Mouse (Mus musculus): ENCODE results near the gene Anks1b. TPM values are rescaled to one million over a fixed set of nuclear protein-coding genes. Genes with fewer than 3 reads are reported as not detected.
A peak's percentile ranks its signal among the peaks of the same experiment; 100 is the strongest.

Gene Anks1b
- polyA plus RNA-seq, 1 experiment from 2014 or later = 23.6 TPM

GRCm38 (mm10) chr10:90674362-90674761 lies 801.1 kb downstream of the Anks1b start:
- WGBS = 90% methylated on average over 10 of the region's 10 CpGs

GRCm38 (mm10) chr10:90677421-90677820 lies 804.1 kb downstream of the Anks1b start:
- Histone ChIP-seq H3K27ac (no peak overlapping the region), H3K27me3 (no peaks in the 10 kb centered on the region), H3K4me1 (no peaks in the 10 kb centered on the region), H3K4me3 (replicated peaks) (no peak overlapping the region), H3K9me3 (no peaks in the 10 kb centered on the region), H3K36me3 (replicated peaks) (no peaks in the 10 kb centered on the region), H3K9ac (no peak overlapping the region), H3K4me2 (no peak overlapping the region)
- WGBS = 78% methylated on average over 3 of the region's 3 CpGs
- ATAC-seq (ENCODE audit: low FRiP score) = no peak

More at GRCm38 (mm10) chr10:90674362-90674761, 801.1 kb downstream of the Anks1b start:
- Histone ChIP-seq H3K27me3 (no peaks in the 10 kb centered on the region), H3K9me3 (no peaks in the 10 kb centered on the region), H3K9ac (no peak overlapping the region), H3K4me2 (no peak overlapping the region), H3K4me3 (replicated peaks) (no peak overlapping the region), H3K36me3 (replicated peaks) (no peaks in the 10 kb centered on the region), H3K4me1 (no peaks in the 10 kb centered on the region), H3K27ac (no peak overlapping the region)
- no peak for ATAC-seq (ENCODE audit: low FRiP score)

- Histone ChIP-seq H3K27ac (no peak overlapping the region), H3K27me3 (no peaks in the 10 kb centered on the region), H3K4me1 (no peaks in the 10 kb centered on the region), H3K9ac (no peak overlapping the region), H3K4me2 (no peak overlapping the region), H3K9me3 (no peaks in the 10 kb centered on the region), H3K36me3 (replicated peaks) (no peaks in the 10 kb centered on the region), H3K4me3 (replicated peaks) (no peak overlapping the region)
- no peak for ATAC-seq (ENCODE audit: low FRiP score)
- 87% methylated on average over 10 of the region's 10 CpGs for WGBS
These were observed 806.6 kb downstream of the Anks1b start for GRCm38 (mm10) chr10:90679713-90680470.

- Histone ChIP-seq H3K4me3 (replicated peaks) (no peak overlapping the region), H3K4me1 (no peaks in the 10 kb centered on the region), H3K27ac (no peak overlapping the region), H3K4me2 (no peak overlapping the region), H3K27me3 (no peaks in the 10 kb centered on the region), H3K9me3 (no peaks in the 10 kb centered on the region), H3K36me3 (replicated peaks) (no peaks in the 10 kb centered on the region), H3K9ac (no peak overlapping the region)
- 59% methylated on average over 3 of the region's 3 CpGs for WGBS
- no peak for ATAC-seq (ENCODE audit: low FRiP score)
These were observed 810.5 kb downstream of the Anks1b start for GRCm38 (mm10) chr10:90683813-90684212.

GRCm38 (mm10) chr10:90685367-90685766 lies 812.1 kb downstream of the Anks1b start:
- no peak for ATAC-seq (ENCODE audit: low FRiP score)
- Histone ChIP-seq H3K36me3 (replicated peaks) (no peaks in the 10 kb centered on the region), H3K4me2 (no peak overlapping the region), H3K27ac (no peak overlapping the region), H3K9me3 (no peaks in the 10 kb centered on the region), H3K4me1 (no peaks in the 10 kb centered on the region), H3K9ac (no peak overlapping the region), H3K4me3 (replicated peaks) (no peak overlapping the region), H3K27me3 (no peaks in the 10 kb centered on the region)
- WGBS = 87% methylated on average over 4 of the region's 4 CpGs

GRCm38 (mm10) chr10:90688153-90688552 lies 814.8 kb downstream of the Anks1b start:
- Histone ChIP-seq H3K4me1 (no peaks in the 10 kb centered on the region), H3K9me3 (no peaks in the 10 kb centered on the region)
- 97% methylated on average over 5 of the region's 5 CpGs for WGBS

GRCm38 (mm10) chr10:90688696-90689252 lies 815.5 kb downstream of the Anks1b start:
- Histone ChIP-seq H3K27ac (no peak overlapping the region), H3K9me3 (no peaks in the 10 kb centered on the region)
- WGBS = 84% methylated on average over 13 of the region's 13 CpGs

More at GRCm38 (mm10) chr10:90688153-90688552, 814.8 kb downstream of the Anks1b start:
- Histone ChIP-seq H3K27me3 (no peaks in the 10 kb centered on the region), H3K27ac (no peak overlapping the region), H3K36me3 (replicated peaks) (no peaks in the 10 kb centered on the region), H3K4me3 (replicated peaks) (no peak overlapping the region), H3K4me2 (no peak overlapping the region), H3K9ac (no peak overlapping the region)
- ATAC-seq (ENCODE audit: low FRiP score) = no peak

GRCm38 (mm10) chr10:90689854-90690513 lies 816.7 kb downstream of the Anks1b start:
- Histone ChIP-seq H3K9ac (no peak overlapping the region), H3K4me1 (no peaks in the 10 kb centered on the region), H3K27ac (no peak overlapping the region), H3K9me3 (no peaks in the 10 kb centered on the region), H3K4me3 (replicated peaks) (no peak overlapping the region), H3K36me3 (replicated peaks) (no peaks in the 10 kb centered on the region), H3K4me2 (no peak overlapping the region), H3K27me3 (no peaks in the 10 kb centered on the region)
- peak; percentile 69; the same call in 1 of the 2 replicates for ATAC-seq (ENCODE audit: low FRiP score)
- 56% methylated on average over 11 of the region's 11 CpGs for WGBS

More at GRCm38 (mm10) chr10:90688696-90689252, 815.5 kb downstream of the Anks1b start:
- Histone ChIP-seq H3K4me1 (no peaks in the 10 kb centered on the region), H3K27me3 (no peaks in the 10 kb centered on the region), H3K4me2 (no peak overlapping the region), H3K36me3 (replicated peaks) (no peaks in the 10 kb centered on the region), H3K4me3 (replicated peaks) (no peak overlapping the region), H3K9ac (no peak overlapping the region)
- no peak for ATAC-seq (ENCODE audit: low FRiP score)

- no peak overlapping the region for H3K4me3 ChIP-seq (replicated peaks)
- 90% methylated on average over 5 of the region's 5 CpGs for WGBS
- no peaks in the 10 kb centered on the region for H3K27me3 ChIP-seq
- ATAC-seq (ENCODE audit: low FRiP score) = no peak
- H3K27ac ChIP-seq = no peak overlapping the region
- 0 out of 2 replicates have a peak, but pooled peaks cover 9% of the 10 kb centered on the region for H3K4me1 ChIP-seq
- H3K4me2 ChIP-seq = no peak overlapping the region
- H3K36me3 ChIP-seq (replicated peaks) = no peaks in the 10 kb centered on the region
- H3K9ac ChIP-seq = no peak overlapping the region
- H3K9me3 ChIP-seq = no peaks in the 10 kb centered on the region
These were observed 823.4 kb downstream of the Anks1b start for GRCm38 (mm10) chr10:90696687-90697086.

GRCm38 (mm10) chr10:90697413-90697812 lies 824.1 kb downstream of the Anks1b start:
- WGBS = 69% methylated on average over 8 of the region's 8 CpGs
- Histone ChIP-seq H3K27ac (no peak overlapping the region), H3K36me3 (replicated peaks) (no peaks in the 10 kb centered on the region), H3K9me3 (no peaks in the 10 kb centered on the region), H3K4me3 (replicated peaks) (no peak overlapping the region), H3K27me3 (no peaks in the 10 kb centered on the region), H3K4me1 (0 out of 2 replicates have a peak, but pooled peaks cover 9% of the 10 kb centered on the region), H3K9ac (no peak overlapping the region), H3K4me2 (no peak overlapping the region)
- peak; percentile 40; the same call in 1 of the 2 replicates for ATAC-seq (ENCODE audit: low FRiP score)

GRCm38 (mm10) chr10:90699211-90699610 lies 825.9 kb downstream of the Anks1b start:
- 0 out of 2 replicates have a peak, but pooled peaks cover 9% of the 10 kb centered on the region for H3K4me1 ChIP-seq
- no peak for ATAC-seq (ENCODE audit: low FRiP score)
- no peaks in the 10 kb centered on the region for H3K36me3 ChIP-seq (replicated peaks)
- no peak overlapping the region for H3K9ac ChIP-seq
- H3K27me3 ChIP-seq = no peaks in the 10 kb centered on the region
- no peaks in the 10 kb centered on the region for H3K9me3 ChIP-seq
- H3K4me2 ChIP-seq = no peak overlapping the region
- no peak overlapping the region for H3K4me3 ChIP-seq (replicated peaks)
- WGBS = 81% methylated on average over 12 of the region's 12 CpGs
- no peak overlapping the region for H3K27ac ChIP-seq

- H3K27me3 ChIP-seq = peaks cover 15% of the 10 kb centered on the region
These were observed 831.3 kb downstream of the Anks1b start for GRCm38 (mm10) chr10:90704602-90705001.

More at GRCm38 (mm10) chr10:90704602-90705001, 831.3 kb downstream of the Anks1b start:
- ATAC-seq (ENCODE audit: low FRiP score) = no peak
- 89% methylated on average over 10 of the region's 10 CpGs for WGBS
- H3K27ac ChIP-seq = no peak overlapping the region
- H3K9me3 ChIP-seq = no peaks in the 10 kb centered on the region
- no peak overlapping the region for H3K4me2 ChIP-seq
- H3K36me3 ChIP-seq (replicated peaks) = no peaks in the 10 kb centered on the region
- H3K4me1 ChIP-seq = peaks cover 11% of the 10 kb centered on the region
- H3K9ac ChIP-seq = no peak overlapping the region
- H3K4me3 ChIP-seq (replicated peaks) = no peak overlapping the region
